Mouse (Mus musculus): ENCODE measurements around the gene Ucp2. TPM values are rescaled to one million over a fixed set of nuclear protein-coding genes. Genes with fewer than 3 reads are reported as not detected.

Ucp2 gene
- total RNA-seq, 2 experiments from 2014 or later, result 482 to 541 TPM

Other genes with a start within 250 kb of the Ucp2 start
- gene P4ha3, start 207.8 kb upstream of the Ucp2 start, total RNA-seq (2021), result 1 to 10 TPM; 3.1 TPM
- 10 to 100 TPM; 15.9 to 19.7 TPM for gene C2cd3, start 121.1 kb upstream of the Ucp2 start, total RNA-seq (2021)
- 10 to 100 TPM; 41.7 to 44.4 TPM for gene Ppme1, start 121.0 kb upstream of the Ucp2 start, total RNA-seq (2021)
- 10 to 100 TPM; 34.9 to 45.2 TPM for gene Ucp3, start 20.3 kb upstream of the Ucp2 start, total RNA-seq (2021)
- gene Dnajb13, start 21.6 kb downstream of the Ucp2 start, total RNA-seq (2021), result under 1 TPM in 1 of 2 experiments, not detected in 1; 0.30 TPM
- 10 to 100 TPM; 10.7 to 11.6 TPM for gene Coa4, start 43.7 kb downstream of the Ucp2 start, total RNA-seq (2021)
- 10 to 100 TPM; 65.0 to 67.0 TPM for gene Rab6a, start 114.1 kb downstream of the Ucp2 start, total RNA-seq (2021)
- gene Mrpl48, start 115.0 kb downstream of the Ucp2 start, total RNA-seq (2021), result 10 to 100 TPM; 62.5 to 73.7 TPM
- 1 to 10 TPM; 4.3 to 5.4 TPM for gene Plekhb1, start 169.1 kb downstream of the Ucp2 start, total RNA-seq (2021)
- gene Fam168a, start 213.3 kb downstream of the Ucp2 start, total RNA-seq (2021), result 10 to 100 TPM; 46.7 to 51.2 TPM